Mouse (Mus musculus) bone marrow, adult 2 months (tissue): ENCODE results near the gene Fto.

Source experiments
- CTCF ChIP-seq: fragments of 200-500 bp; IDR thresholded peaks from 2 replicates; pipeline ENCODE4 v1.5.1; 2011; ENCODE audit warnings: low read length, control low read depth; ENCODE audit not compliant: control insufficient read depth, insufficient read depth
- POLR2A ChIP-seq: fragments of 200-500 bp; IDR thresholded peaks from 2 replicates; pipeline ENCODE4 v1.6.1; 2011; ENCODE audit warnings: low read depth, mild to moderate bottlenecking, control low read depth, low read length, borderline replicate concordance; ENCODE audit not compliant: control insufficient read depth

DNA sequence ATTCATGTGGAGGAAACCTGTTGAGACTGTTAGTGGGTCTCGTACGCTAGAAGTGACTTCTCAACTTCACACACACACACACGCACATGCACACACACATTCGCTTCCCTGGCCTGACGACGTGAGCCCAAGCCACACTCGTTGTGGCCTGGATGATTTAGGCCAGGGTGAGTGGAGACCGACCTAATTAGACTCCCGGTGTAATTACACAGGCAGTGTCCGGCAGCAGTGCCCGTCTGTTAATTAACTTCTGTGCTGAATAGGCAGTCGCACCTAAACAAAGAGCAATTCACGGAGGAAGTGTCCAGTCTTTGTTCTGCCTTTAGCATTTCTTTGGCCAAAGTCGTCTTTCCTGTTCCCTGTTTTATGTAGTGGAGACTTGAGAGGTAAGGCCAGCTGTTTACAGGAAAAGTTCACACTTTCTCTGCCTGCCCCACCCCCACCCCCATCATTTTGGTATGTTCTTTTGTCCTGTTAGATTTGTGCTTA is 286.1 kb downstream of the Fto start:
- no peak for TF ChIP-seq POLR2A
- no peak for TF ChIP-seq CTCF
